Mouse (Mus musculus): Measurements from ENCODE around the gene Ralgps1. TPM values are rescaled to one million over a fixed set of nuclear protein-coding genes. Genes with fewer than 3 reads are reported as not detected.

Ralgps1 gene
- total and polyA plus RNA-seq, 3 experiments: 0.89 to 2.6 TPM; not detected in 1

DNA sequence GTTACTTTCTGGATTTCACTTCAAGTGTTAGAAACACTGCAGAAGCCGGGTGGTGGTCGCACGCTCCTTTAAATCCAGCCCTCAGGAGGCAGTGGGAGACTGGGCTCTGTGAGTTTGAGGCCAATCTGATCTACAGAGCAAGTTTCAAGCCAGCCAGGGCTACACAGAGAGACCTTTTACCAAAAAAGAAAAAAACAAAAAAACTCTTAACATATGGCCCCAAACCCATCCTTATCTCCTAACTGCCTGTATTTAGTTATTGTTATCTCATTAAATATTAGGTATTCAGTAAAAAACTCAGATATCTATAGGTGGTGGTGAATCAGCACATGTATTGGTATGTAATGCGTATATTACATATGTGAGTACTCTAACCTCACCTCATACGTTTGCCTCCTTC lies 31.4 kb upstream of the Ralgps1 start:
- peaks cover 15 to 30% of the 10 kb centered on the region in 2 experiments for H3K4me1 ChIP-seq (ENCODE audit: control insufficient read depth in 1 of 2, insufficient read depth in 2 of 2, low read length in 2 of 2)
- H3K27ac ChIP-seq (ENCODE audit: control insufficient read depth, low read depth, low read length): peak overlapping the region; percentile 84
- H3K4me3 ChIP-seq (ENCODE audit: control insufficient read depth in 1 of 2, insufficient read depth in 1 of 2, low read depth in 2 of 2, low read length in 2 of 2): peak overlapping the region; percentile 15 to 22; a peak in 3 of 4 replicates
- no peaks in the 10 kb centered on the region for H3K9me3 ChIP-seq (replicated peaks; ENCODE audit: insufficient read depth, low read length)
- H3K36me3 ChIP-seq (ENCODE audit: control insufficient read depth in 1 of 2, insufficient read depth in 2 of 2, low read length in 2 of 2): peaks cover 0 to 26% of the 10 kb centered on the region in 2 experiments; a peak in 2 of 4 replicates
- H3K79me2 ChIP-seq (ENCODE audit: control insufficient read depth, insufficient read depth, low read length, poor library complexity): no peaks in the 10 kb centered on the region
- DNase-seq (ENCODE audit: low read depth, low spot score): peak; percentile 54
- peak overlapping the region; percentile 47 for H3K9ac ChIP-seq (ENCODE audit: control insufficient read depth, low read depth, low read length, poor library complexity, severe bottlenecking)
- TF ChIP-seq SIN3A (IDR thresholded peaks at IDR 0.05; ENCODE audit: low read length) (0 out of 2 replicates have a peak, but pooled peaks have one; percentile 20), ETS1 (IDR thresholded peaks at IDR 0.05; ENCODE audit: low read depth, low read length) (peak; percentile 59), MYC (IDR thresholded peaks at IDR 0.05; ENCODE audit: low read depth, low read length) (0 out of 2 replicates have a peak, but pooled peaks have one; percentile 39), BHLHE40 (IDR thresholded peaks at IDR 0.05; ENCODE audit: borderline replicate concordance, low read depth, low read length) (no peak), POLR2AphosphoS5 (IDR thresholded peaks at IDR 0.05; ENCODE audit: borderline replicate concordance, low read depth, low read length) (no peak), NELFE (IDR thresholded peaks at IDR 0.05; ENCODE audit: low read depth, low read length) (no peak), ZNF384 (IDR thresholded peaks at IDR 0.05; ENCODE audit: low read depth, low read length) (peak; percentile 68), MAX (IDR thresholded peaks at IDR 0.05; ENCODE audit: low read length) (no peak), MXI1 (IDR thresholded peaks at IDR 0.05; ENCODE audit: low read depth, low read length) (no peak), EP300 (IDR thresholded peaks at IDR 0.05; ENCODE audit: low read depth in 1 of 2, low read length in 2 of 2) (peak in 1 of 2 experiments; percentile 46; a peak in 1 of 4 replicates), TAL1 (IDR thresholded peaks at IDR 0.05; ENCODE audit: low read length) (no peak), TCF12 (IDR thresholded peaks at IDR 0.05; ENCODE audit: low read depth, low read length) (0 out of 2 replicates have a peak, but pooled peaks have one; percentile 39)
- H3K27me3 ChIP-seq (ENCODE audit: control insufficient read depth in 1 of 2, insufficient read depth in 2 of 2, low read length in 2 of 2): no peaks in the 10 kb centered on the region

- H3K4me1 ChIP-seq (ENCODE audit: control insufficient read depth in 1 of 2, insufficient read depth in 2 of 2, low read length in 2 of 2): peaks cover 15 to 30% of the 10 kb centered on the region in 2 experiments
Measured at GRCm38 (mm10) chr2:33402236-33402635, 30.9 kb upstream of the Ralgps1 start.

More at GRCm38 (mm10) chr2:33402236-33402635, 30.9 kb upstream of the Ralgps1 start:
- no peaks in the 10 kb centered on the region for H3K79me2 ChIP-seq (ENCODE audit: control insufficient read depth, insufficient read depth, low read length, poor library complexity)
- H3K27ac ChIP-seq (ENCODE audit: control insufficient read depth, low read depth, low read length): peak overlapping the region; percentile 43
- peaks cover 0 to 26% of the 10 kb centered on the region in 2 experiments; a peak in 2 of 4 replicates for H3K36me3 ChIP-seq (ENCODE audit: control insufficient read depth in 1 of 2, insufficient read depth in 2 of 2, low read length in 2 of 2)
- no peaks in the 10 kb centered on the region for H3K9me3 ChIP-seq (replicated peaks; ENCODE audit: insufficient read depth, low read length)
- TF ChIP-seq SMC3 (IDR thresholded peaks at IDR 0.05; ENCODE audit: low read depth, low read length) (peak; percentile 57), SIN3A (IDR thresholded peaks at IDR 0.05; ENCODE audit: low read length) (peak; percentile 36; the same call in 1 of the 2 replicates), ZC3H11A (IDR thresholded peaks at IDR 0.05; ENCODE audit: low read depth, low read length) (peak; percentile 34; the same call in 1 of the 2 replicates), RAD21 (IDR thresholded peaks at IDR 0.05; ENCODE audit: low read depth, low read length) (peak; percentile 62), CTCF (IDR thresholded peaks at IDR 0.05 in 2 of 3, conservative IDR thresholded peaks at IDR 0.05 in 1 of 3; ENCODE audit: control insufficient read depth in 1 of 3, insufficient read depth in 1 of 3, low read depth in 2 of 3, low read length in 3 of 3, poor library complexity in 1 of 3, severe bottlenecking in 1 of 3) (peak; percentile 65 to 81 (median 79)), JUND (IDR thresholded peaks at IDR 0.05; ENCODE audit: low read depth, low read length) (no peak), ZKSCAN1 (IDR thresholded peaks at IDR 0.05; ENCODE audit: low read depth, low read length) (no peak)
- DNase-seq (ENCODE audit: low read depth, low spot score): peak; percentile 79
- H3K9ac ChIP-seq (ENCODE audit: control insufficient read depth, low read depth, low read length, poor library complexity, severe bottlenecking): peak overlapping the region; percentile 47; the same call in 1 of the 2 replicates
- no peaks in the 10 kb centered on the region for H3K27me3 ChIP-seq (ENCODE audit: control insufficient read depth in 1 of 2, insufficient read depth in 2 of 2, low read length in 2 of 2)
- H3K4me3 ChIP-seq (ENCODE audit: control insufficient read depth in 1 of 2, insufficient read depth in 1 of 2, low read depth in 2 of 2, low read length in 2 of 2): no peak overlapping the region; a peak in 1 of 4 replicates

All from MEL (cell line).